Mouse (Mus musculus): ENCODE data around the gene Serpina16. TPM values are rescaled to one million over a fixed set of nuclear protein-coding genes. Genes with fewer than 3 reads are reported as not detected.
"Not testable (repeated sequence)": the region's sequence is repeated elsewhere in the genome, so short reads cannot be mapped to it uniquely, and the experiment has no call there.

The Serpina16 gene
- polyA plus RNA-seq, 1 experiment from 2014 or later, result not detected

DNA sequence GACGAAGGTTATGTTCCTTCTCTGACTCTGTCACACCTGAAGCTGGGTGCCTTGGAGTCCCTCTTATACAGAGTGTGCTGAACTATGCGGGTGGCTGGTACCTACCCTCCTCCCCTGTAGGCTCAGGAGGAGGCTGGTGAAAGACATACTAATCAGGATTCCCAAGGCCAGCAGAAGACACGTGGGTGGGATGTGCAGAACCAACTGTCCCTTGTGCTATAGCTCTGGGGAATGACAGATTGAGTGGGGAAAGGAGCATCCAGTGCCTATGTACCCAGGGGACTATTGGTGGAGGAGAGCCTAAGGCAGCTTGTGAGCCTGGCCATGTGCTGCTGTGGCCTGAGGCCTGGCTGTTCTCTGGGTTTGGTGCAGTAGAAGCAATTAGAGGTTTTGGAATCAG lies 10.1 kb upstream of the Serpina16 start:
- Histone ChIP-seq H3K4me3 (ENCODE audit: low read length) (no peak overlapping the region), H3K27ac (ENCODE audit: low read depth, low read length) (no peak overlapping the region), H3K27me3 (ENCODE audit: control insufficient read depth, insufficient read depth, low read length) (no peaks in the 10 kb centered on the region), H3K36me3 (ENCODE audit: control insufficient read depth, insufficient read depth, low read length) (no peaks in the 10 kb centered on the region), H3K9ac (ENCODE audit: low read depth, low read length) (no peak overlapping the region), H3K9me3 (ENCODE audit: control insufficient read depth, low read length) (no peaks in the 10 kb centered on the region), H3K4me2 (replicated peaks; ENCODE audit: low read depth, low read length) (no peak overlapping the region), H3K4me1 (ENCODE audit: control insufficient read depth, insufficient read depth, low read length) (no peaks in the 10 kb centered on the region)
- no peak for ATAC-seq (ENCODE audit: low FRiP score, low TSS enrichment)
- WGBS, result 81% methylated on average over 3 of the region's 3 CpGs

DNA sequence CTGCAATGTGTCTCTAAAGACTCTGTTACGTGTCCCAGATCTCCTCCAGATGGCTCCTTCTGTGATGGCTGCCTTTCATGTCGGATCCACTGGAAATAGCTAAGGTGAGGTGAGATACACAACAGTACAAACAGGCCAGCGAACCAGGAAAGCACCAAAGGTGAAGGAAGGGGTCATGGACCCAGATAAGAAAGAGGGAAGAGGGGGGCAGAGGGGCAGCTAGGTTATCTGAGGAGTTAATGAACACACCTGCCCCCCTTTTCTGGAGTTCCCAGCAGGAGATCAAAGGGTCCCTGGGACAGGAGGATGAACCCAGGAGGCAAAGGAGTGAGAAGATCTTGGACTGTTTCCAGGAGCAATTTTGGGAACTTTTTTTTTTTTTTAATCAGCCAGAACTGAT lies 9.4 kb upstream of the Serpina16 start:
- Histone ChIP-seq H3K27ac (ENCODE audit: low read depth, low read length) (no peak overlapping the region), H3K36me3 (ENCODE audit: control insufficient read depth, insufficient read depth, low read length) (no peaks in the 10 kb centered on the region), H3K9me3 (ENCODE audit: control insufficient read depth, low read length) (no peaks in the 10 kb centered on the region), H3K27me3 (ENCODE audit: control insufficient read depth, insufficient read depth, low read length) (no peaks in the 10 kb centered on the region), H3K9ac (ENCODE audit: low read depth, low read length) (no peak overlapping the region), H3K4me1 (ENCODE audit: control insufficient read depth, insufficient read depth, low read length) (no peaks in the 10 kb centered on the region), H3K4me2 (replicated peaks; ENCODE audit: low read depth, low read length) (no peak overlapping the region), H3K4me3 (ENCODE audit: low read length) (no peak overlapping the region)
- WGBS, result 76% methylated on average over 3 of the region's 3 CpGs
- ATAC-seq (ENCODE audit: low FRiP score, low TSS enrichment), result no peak

- Histone ChIP-seq H3K9me3 (ENCODE audit: control insufficient read depth, low read length) (no peaks in the 10 kb centered on the region), H3K27ac (ENCODE audit: low read depth, low read length) (no peak overlapping the region), H3K27me3 (ENCODE audit: control insufficient read depth, insufficient read depth, low read length) (no peaks in the 10 kb centered on the region), H3K4me2 (replicated peaks; ENCODE audit: low read depth, low read length) (no peak overlapping the region), H3K36me3 (ENCODE audit: control insufficient read depth, insufficient read depth, low read length) (no peaks in the 10 kb centered on the region), H3K4me3 (ENCODE audit: low read length) (no peak overlapping the region), H3K4me1 (ENCODE audit: control insufficient read depth, insufficient read depth, low read length) (no peaks in the 10 kb centered on the region), H3K9ac (ENCODE audit: low read depth, low read length) (no peak overlapping the region)
- no peak for ATAC-seq (ENCODE audit: low FRiP score, low TSS enrichment)
- WGBS, result 12% methylated on average over 4 of the region's 4 CpGs
These were observed 7.8 kb upstream of the Serpina16 start for GRCm38 (mm10) chr12:103683775-103684174.

- Histone ChIP-seq H3K9ac (ENCODE audit: low read depth, low read length) (no peak overlapping the region), H3K36me3 (ENCODE audit: control insufficient read depth, insufficient read depth, low read length) (no peaks in the 10 kb centered on the region), H3K4me2 (replicated peaks; ENCODE audit: low read depth, low read length) (no peak overlapping the region), H3K9me3 (ENCODE audit: control insufficient read depth, low read length) (no peaks in the 10 kb centered on the region), H3K27ac (ENCODE audit: low read depth, low read length) (no peak overlapping the region), H3K4me1 (ENCODE audit: control insufficient read depth, insufficient read depth, low read length) (no peaks in the 10 kb centered on the region), H3K4me3 (ENCODE audit: low read length) (no peak overlapping the region), H3K27me3 (ENCODE audit: control insufficient read depth, insufficient read depth, low read length) (no peaks in the 10 kb centered on the region)
- WGBS, result 74% methylated on average over 2 of the region's 2 CpGs
- ATAC-seq (ENCODE audit: low FRiP score, low TSS enrichment), result no peak
These were observed 5.8 kb upstream of the Serpina16 start for GRCm38 (mm10) chr12:103681739-103682138.

DNA sequence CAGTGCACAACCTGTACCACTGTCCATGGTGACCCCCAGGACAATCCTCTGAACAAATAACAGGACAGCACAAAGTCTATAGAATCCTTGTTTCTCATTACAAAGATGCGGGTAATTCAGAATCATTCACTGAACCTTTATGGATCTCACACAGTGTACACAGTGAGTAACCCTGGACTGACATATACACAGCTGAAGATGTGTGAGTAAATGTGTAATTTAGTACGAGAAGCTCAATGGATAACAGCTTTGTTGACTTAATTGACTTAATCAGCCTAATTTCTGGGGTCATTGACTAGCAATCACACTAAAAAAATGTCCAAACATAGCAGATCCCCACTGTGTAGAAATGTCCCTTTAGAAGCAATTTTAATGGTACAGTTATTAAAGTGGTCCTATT lies 5.2 kb upstream of the Serpina16 start:
- Histone ChIP-seq H3K4me2 (replicated peaks; ENCODE audit: low read depth, low read length) (no peak overlapping the region), H3K27me3 (ENCODE audit: control insufficient read depth, insufficient read depth, low read length) (no peaks in the 10 kb centered on the region), H3K9me3 (ENCODE audit: control insufficient read depth, low read length) (no peaks in the 10 kb centered on the region), H3K27ac (ENCODE audit: low read depth, low read length) (no peak overlapping the region), H3K36me3 (ENCODE audit: control insufficient read depth, insufficient read depth, low read length) (no peaks in the 10 kb centered on the region), H3K4me3 (ENCODE audit: low read length) (no peak overlapping the region), H3K4me1 (ENCODE audit: control insufficient read depth, insufficient read depth, low read length) (no peaks in the 10 kb centered on the region), H3K9ac (ENCODE audit: low read depth, low read length) (no peak overlapping the region)
- no peak for ATAC-seq (ENCODE audit: low FRiP score, low TSS enrichment)
- WGBS, result 87% methylated on average over 2 of the region's 2 CpGs

GRCm38 (mm10) chr12:103679853-103680252 lies 3.9 kb upstream of the Serpina16 start:
- H3K9me3 ChIP-seq (ENCODE audit: control insufficient read depth, low read length); H3K9ac ChIP-seq (ENCODE audit: low read depth, low read length); H3K4me1 ChIP-seq (ENCODE audit: control insufficient read depth, insufficient read depth, low read length); H3K4me3 ChIP-seq (ENCODE audit: low read length); H3K27ac ChIP-seq (ENCODE audit: low read depth, low read length); H3K27me3 ChIP-seq (ENCODE audit: control insufficient read depth, insufficient read depth, low read length); H3K36me3 ChIP-seq (ENCODE audit: control insufficient read depth, insufficient read depth, low read length); H3K4me2 ChIP-seq (replicated peaks; ENCODE audit: low read depth, low read length); ATAC-seq (ENCODE audit: low FRiP score, low TSS enrichment): not testable (repeated sequence)
- WGBS, result 97% methylated on average over 1 of the region's 1 CpGs

- WGBS, result 79% methylated on average over 2 of the region's 2 CpGs
- Histone ChIP-seq H3K4me3 (ENCODE audit: low read length) (no peak overlapping the region), H3K4me2 (replicated peaks; ENCODE audit: low read depth, low read length) (no peak overlapping the region), H3K36me3 (ENCODE audit: control insufficient read depth, insufficient read depth, low read length) (no peaks in the 10 kb centered on the region), H3K9me3 (ENCODE audit: control insufficient read depth, low read length) (no peaks in the 10 kb centered on the region), H3K27me3 (ENCODE audit: control insufficient read depth, insufficient read depth, low read length) (no peaks in the 10 kb centered on the region), H3K4me1 (ENCODE audit: control insufficient read depth, insufficient read depth, low read length) (no peaks in the 10 kb centered on the region), H3K27ac (ENCODE audit: low read depth, low read length) (no peak overlapping the region), H3K9ac (ENCODE audit: low read depth, low read length) (no peak overlapping the region)
- no peak for ATAC-seq (ENCODE audit: low FRiP score, low TSS enrichment)
These were observed 2.8 kb downstream of the Serpina16 start for GRCm38 (mm10) chr12:103673179-103673578.

DNA sequence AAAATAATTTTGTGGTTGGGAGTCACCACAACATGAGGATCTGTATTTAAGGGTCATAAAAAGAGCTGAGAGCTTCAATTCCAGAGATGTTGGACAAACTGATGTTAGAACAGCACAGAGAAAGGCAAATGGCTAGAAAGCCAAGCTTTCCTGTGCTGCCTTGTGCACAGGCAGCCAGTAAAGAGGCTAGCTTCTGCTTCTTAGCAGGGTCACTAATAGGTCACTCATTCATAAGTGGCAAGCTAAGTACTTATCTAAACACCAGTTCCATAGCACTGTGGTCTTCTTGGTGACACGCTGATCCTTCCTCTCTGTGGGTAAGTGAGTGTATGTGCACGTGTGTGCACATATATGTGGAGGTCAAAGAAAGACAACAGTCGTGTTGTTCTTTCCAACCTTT lies 4.5 kb downstream of the Serpina16 start:
- Histone ChIP-seq H3K4me2 (replicated peaks; ENCODE audit: low read depth, low read length) (no peak overlapping the region), H3K4me1 (ENCODE audit: control insufficient read depth, insufficient read depth, low read length) (no peaks in the 10 kb centered on the region), H3K36me3 (ENCODE audit: control insufficient read depth, insufficient read depth, low read length) (no peaks in the 10 kb centered on the region), H3K27me3 (ENCODE audit: control insufficient read depth, insufficient read depth, low read length) (no peaks in the 10 kb centered on the region), H3K27ac (ENCODE audit: low read depth, low read length) (no peak overlapping the region), H3K4me3 (ENCODE audit: low read length) (no peak overlapping the region), H3K9me3 (ENCODE audit: control insufficient read depth, low read length) (no peaks in the 10 kb centered on the region), H3K9ac (ENCODE audit: low read depth, low read length) (no peak overlapping the region)
- no peak for ATAC-seq (ENCODE audit: low FRiP score, low TSS enrichment)
- 83% methylated on average over 3 of the region's 3 CpGs for WGBS

- 56% methylated on average over 2 of the region's 2 CpGs for WGBS
- Histone ChIP-seq H3K9ac (ENCODE audit: low read depth, low read length) (no peak overlapping the region), H3K4me3 (ENCODE audit: low read length) (no peak overlapping the region), H3K27ac (ENCODE audit: low read depth, low read length) (no peak overlapping the region), H3K27me3 (ENCODE audit: control insufficient read depth, insufficient read depth, low read length) (no peaks in the 10 kb centered on the region), H3K9me3 (ENCODE audit: control insufficient read depth, low read length) (no peaks in the 10 kb centered on the region), H3K36me3 (ENCODE audit: control insufficient read depth, insufficient read depth, low read length) (no peaks in the 10 kb centered on the region), H3K4me2 (replicated peaks; ENCODE audit: low read depth, low read length) (no peak overlapping the region), H3K4me1 (ENCODE audit: control insufficient read depth, insufficient read depth, low read length) (no peaks in the 10 kb centered on the region)
- no peak for ATAC-seq (ENCODE audit: low FRiP score, low TSS enrichment)
These were observed 5.0 kb downstream of the Serpina16 start for GRCm38 (mm10) chr12:103670964-103671363.

DNA sequence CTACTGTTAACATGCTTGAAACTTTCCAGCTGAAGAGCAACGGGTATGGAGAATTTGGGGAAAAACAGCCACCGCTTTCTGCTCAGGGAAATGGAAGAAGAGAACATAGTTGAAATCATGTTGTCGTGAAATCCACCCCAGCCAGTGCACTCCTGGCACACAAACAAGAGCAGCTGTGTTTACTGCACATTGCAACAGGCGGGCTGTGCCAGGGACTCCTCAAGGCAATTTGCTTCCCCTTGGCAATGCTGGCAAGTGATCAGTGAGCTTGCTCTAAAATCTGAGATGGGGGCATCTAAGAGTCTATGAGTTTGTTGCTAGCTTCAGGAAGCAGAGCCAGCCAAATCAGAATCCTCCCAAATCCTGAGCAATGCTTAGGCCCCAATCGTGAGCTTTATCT lies 5.6 kb downstream of the Serpina16 start:
- 89% methylated on average over 5 of the region's 5 CpGs for WGBS

More for the DNA sequence above, 5.6 kb downstream of the Serpina16 start:
- ATAC-seq (ENCODE audit: low FRiP score, low TSS enrichment), result no peak
- Histone ChIP-seq H3K9ac (ENCODE audit: low read depth, low read length) (no peak overlapping the region), H3K36me3 (ENCODE audit: control insufficient read depth, insufficient read depth, low read length) (no peaks in the 10 kb centered on the region), H3K4me1 (ENCODE audit: control insufficient read depth, insufficient read depth, low read length) (no peaks in the 10 kb centered on the region), H3K27me3 (ENCODE audit: control insufficient read depth, insufficient read depth, low read length) (no peaks in the 10 kb centered on the region), H3K27ac (ENCODE audit: low read depth, low read length) (no peak overlapping the region), H3K4me2 (replicated peaks; ENCODE audit: low read depth, low read length) (no peak overlapping the region), H3K9me3 (ENCODE audit: control insufficient read depth, low read length) (no peaks in the 10 kb centered on the region), H3K4me3 (ENCODE audit: low read length) (no peak overlapping the region)
